Mouse (Mus musculus) hindbrain, embryonic 14.5 days (tissue): ENCODE measurements around the gene Nrarp. TPM values are rescaled to one million over a fixed set of nuclear protein-coding genes. Genes with fewer than 3 reads are reported as not detected.

Experiments
- ATAC-seq: fragments of 200-750 bp; cut with Nextera tagmentation; 2 replicates; pipeline ENCODE4 v1.8.0; 2017; ENCODE audit warnings: moderate number of reproducible peaks, mild to moderate bottlenecking, moderate TSS enrichment, moderate library complexity; ENCODE audit not compliant: low FRiP score
- DNase-seq: peaks from one replicate; pipeline ENCODE4 v3.0.0-alpha.2; 2015; ENCODE audit warnings: low spot score
- H3K27ac ChIP-seq: fragments of 300-500 bp; sonication (generic); 2 replicates; pipeline ENCODE4 v1.5.1; 2014; ENCODE audit warnings: mild to moderate bottlenecking, moderate library complexity
- H3K27me3 ChIP-seq: fragments of 300-500 bp; sonication (generic); 2 replicates; pipeline ENCODE4 v1.6.1; 2014; ENCODE audit warnings: mild to moderate bottlenecking, low read length, mixed read lengths; ENCODE audit not compliant: control insufficient read depth, insufficient read depth
- H3K36me3 ChIP-seq: fragments of 300-500 bp; sonication (generic); replicated peaks from 2 replicates; pipeline ENCODE4 v1.6.1; 2014; ENCODE audit not compliant: control insufficient read depth, insufficient read depth
- H3K4me1 ChIP-seq: fragments of 300-500 bp; sonication (generic); replicated peaks from 2 replicates; pipeline ENCODE4 v1.6.1; 2014; ENCODE audit warnings: antibody characterized with exemption, low read length, mixed read lengths; ENCODE audit not compliant: control insufficient read depth, insufficient read depth
- H3K4me2 ChIP-seq: fragments of 300-500 bp; sonication (generic); replicated peaks from 2 replicates; pipeline ENCODE4 v1.6.1; 2014; ENCODE audit warnings: mild to moderate bottlenecking, moderate library complexity
- H3K4me3 ChIP-seq: fragments of 300-500 bp; sonication (generic); replicated peaks from 2 replicates; pipeline ENCODE4 v1.5.1; 2014; ENCODE audit warnings: mild to moderate bottlenecking, low read length
- H3K9ac ChIP-seq: fragments of 300-500 bp; sonication (generic); 2 replicates; pipeline ENCODE4 v1.6.1; 2014
- H3K9me3 ChIP-seq: fragments of 300-500 bp; sonication (generic); 2 replicates; pipeline ENCODE4 v1.6.1; 2016; ENCODE audit warnings: low read length; ENCODE audit not compliant: control insufficient read depth
- WGBS: fragments of 180-500 bp; shearing (Covaris S2); extraction: QIAGEN DNeasy Blood & Tissue Kit; methylation state at CpG from one replicate; pipeline ENCODE4 v1.1.7; 2014; 5-methylcytosine and 5-hydroxymethylcytosine counted together
- polyA plus RNA-seq: library from polyadenylated mRNA; unstranded; fragments of >200 nt; fragmentation: Nextera tagmentation; extraction: Ambion mirVana; gene quantifications from 2 replicates; pipeline ENCODE4 v1.2.1, GENCODE M21; 2014

Nrarp gene
- polyA plus RNA-seq, 1 experiment from 2014 or later = 15.6 TPM

DNA sequence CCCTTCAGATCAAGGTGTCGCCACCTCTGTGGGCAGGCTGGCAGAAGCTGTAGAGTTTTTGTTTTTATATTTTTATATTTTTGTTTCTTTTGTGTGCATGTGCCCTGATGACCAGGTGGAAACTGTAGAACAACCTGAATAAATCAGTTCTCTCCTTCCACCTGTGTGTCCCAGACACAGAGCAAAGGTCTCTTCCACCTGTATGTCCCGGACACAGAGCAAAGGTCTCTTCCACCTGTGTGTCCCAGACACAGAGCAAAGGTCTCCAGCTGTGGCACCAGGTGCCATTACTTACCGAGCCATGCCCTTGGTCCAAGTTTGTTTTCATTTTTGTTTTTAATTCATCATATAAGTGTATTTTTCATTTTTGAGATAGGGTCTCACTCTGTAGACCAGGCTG lies 24.4 kb upstream of the Nrarp start:
- H3K4me3 ChIP-seq = no peak overlapping the region
- ATAC-seq (no peak), DNase-seq (no peak)
- no peaks in the 10 kb centered on the region for H3K9me3 ChIP-seq
- H3K9ac ChIP-seq = no peak overlapping the region
- H3K27me3 ChIP-seq = no peaks in the 10 kb centered on the region
- H3K4me2 ChIP-seq = no peak overlapping the region
- no peaks in the 10 kb centered on the region for H3K4me1 ChIP-seq
- H3K36me3 ChIP-seq = no peaks in the 10 kb centered on the region
- WGBS = 94% methylated on average over 3 of the region's 3 CpGs
- H3K27ac ChIP-seq = no peak overlapping the region

DNA sequence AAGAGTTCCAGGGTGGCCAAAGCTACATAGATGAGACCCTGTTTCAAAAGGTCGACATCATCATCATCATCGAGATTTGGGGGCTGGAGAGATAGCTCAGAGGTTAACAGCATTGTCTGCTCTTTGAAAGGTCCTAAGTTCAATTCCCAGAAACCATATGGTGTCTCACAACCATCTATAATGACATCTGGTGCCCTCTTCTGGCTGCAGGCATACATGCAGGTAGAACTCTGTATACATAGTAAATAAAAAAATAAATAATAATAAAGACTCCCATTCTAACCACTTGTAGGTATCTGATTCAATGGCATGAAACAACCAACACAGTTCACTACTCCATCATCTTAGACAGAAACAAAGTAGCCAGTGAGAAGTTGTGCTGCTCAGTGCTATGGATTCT lies 23.6 kb upstream of the Nrarp start:
- no peaks in the 10 kb centered on the region for H3K36me3 ChIP-seq
- 50% methylated on average over 2 of the region's 2 CpGs for WGBS
- H3K27me3 ChIP-seq = no peaks in the 10 kb centered on the region
- H3K9me3 ChIP-seq = no peaks in the 10 kb centered on the region
- no peak overlapping the region for H3K9ac ChIP-seq
- H3K4me1 ChIP-seq = no peaks in the 10 kb centered on the region
- H3K27ac ChIP-seq = no peak overlapping the region
- DNase-seq (no peak), ATAC-seq (no peak)
- no peak overlapping the region for H3K4me3 ChIP-seq
- no peak overlapping the region for H3K4me2 ChIP-seq

DNA sequence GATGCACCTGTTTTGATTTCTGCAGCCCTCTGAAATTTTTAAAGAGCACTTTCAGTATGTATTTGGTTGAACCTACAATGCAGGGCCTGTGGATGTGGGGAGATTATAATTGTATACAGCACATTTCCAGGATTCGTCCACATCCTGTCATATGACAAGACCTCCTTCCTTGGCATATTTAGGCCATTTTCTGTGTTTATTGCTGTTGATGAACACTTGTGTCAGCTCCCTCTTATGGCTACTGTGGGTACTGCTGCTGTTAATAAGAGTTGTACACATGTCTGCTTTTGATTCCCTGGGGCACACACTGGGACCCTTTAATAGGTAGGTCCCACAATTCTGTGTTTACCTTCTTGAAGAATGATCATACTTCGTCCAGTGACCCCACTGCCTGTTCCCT lies 22.9 kb upstream of the Nrarp start:
- no peak for ATAC-seq
- WGBS = 49% methylated on average over 2 of the region's 2 CpGs
- no peak overlapping the region for H3K27ac ChIP-seq
- no peaks in the 10 kb centered on the region for H3K4me1 ChIP-seq
- H3K9ac ChIP-seq = no peak overlapping the region
- H3K4me2 ChIP-seq = no peak overlapping the region
- no peaks in the 10 kb centered on the region for H3K9me3 ChIP-seq
- DNase-seq = peak; percentile 73
- no peak overlapping the region for H3K4me3 ChIP-seq
- H3K36me3 ChIP-seq = no peaks in the 10 kb centered on the region
- H3K27me3 ChIP-seq = no peaks in the 10 kb centered on the region

DNA sequence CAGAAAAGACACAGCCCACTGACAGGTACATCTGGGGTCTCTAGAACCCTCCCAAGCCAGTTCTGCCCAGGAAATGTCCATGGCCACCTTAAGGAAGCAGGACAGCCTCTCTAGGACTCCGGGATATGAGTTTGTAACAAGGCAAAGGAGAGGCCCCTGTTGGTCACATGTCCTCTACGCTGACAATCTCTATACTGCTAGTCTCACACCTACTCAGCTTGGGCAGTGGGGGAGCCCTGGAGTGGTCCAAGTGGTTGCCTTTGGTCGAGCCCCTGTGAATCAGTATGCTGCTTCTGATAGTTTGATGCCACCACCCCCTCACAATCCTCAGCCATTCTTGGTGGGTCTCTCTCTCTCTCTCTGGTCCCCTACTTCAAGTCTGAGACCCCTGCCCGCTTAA lies 13.1 kb upstream of the Nrarp start:
- peak; percentile 34; the same call in 1 of the 2 replicates for ATAC-seq
- Histone ChIP-seq H3K27me3 (no peaks in the 10 kb centered on the region), H3K4me1 (peaks cover 37% of the 10 kb centered on the region), H3K9ac (peak overlapping the region; percentile 69), H3K4me2 (peak overlapping the region; percentile 93), H3K27ac (peak overlapping the region; percentile 75), H3K4me3 (peak overlapping the region; percentile 45), H3K9me3 (no peaks in the 10 kb centered on the region), H3K36me3 (no peaks in the 10 kb centered on the region)
- WGBS = 13% methylated on average over 4 of the region's 4 CpGs
- no peak for DNase-seq

DNA sequence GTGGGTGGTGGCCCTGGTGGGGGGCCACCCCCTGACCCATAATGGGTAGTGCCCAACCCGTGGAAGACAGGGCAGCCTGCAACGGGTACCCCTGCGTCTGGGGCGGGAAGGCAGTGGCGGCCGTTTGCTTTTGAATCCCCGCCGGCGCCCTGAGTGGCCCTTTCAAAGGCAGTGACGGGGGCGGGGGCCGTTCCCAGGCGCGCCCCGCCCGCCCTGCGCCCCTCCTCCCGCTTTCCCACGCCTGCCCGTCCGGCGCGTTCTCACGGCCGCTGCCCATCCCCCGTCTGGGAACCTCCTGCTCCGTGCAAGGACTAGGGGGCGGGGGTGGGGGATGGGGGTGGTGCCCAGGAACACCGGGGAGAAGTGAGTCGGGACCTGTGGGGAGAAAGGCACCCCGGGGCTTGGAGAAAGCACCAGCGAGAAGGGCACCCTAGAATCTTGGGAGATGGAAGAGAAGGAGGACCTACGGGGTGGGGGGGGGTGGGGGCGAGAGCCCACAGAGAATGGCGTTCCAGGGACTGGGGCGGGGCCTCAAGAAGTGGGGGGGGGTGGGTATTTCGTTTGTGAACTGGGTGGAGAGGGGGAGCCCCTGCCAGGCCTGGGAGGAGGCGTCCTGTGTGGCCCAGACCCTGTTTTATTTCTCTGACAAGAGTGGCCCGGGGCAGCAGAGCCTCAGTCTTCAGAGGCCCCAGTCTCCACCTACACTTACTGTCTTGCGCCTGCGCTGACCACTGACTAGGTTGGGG lies 12.5 kb upstream of the Nrarp start:
- H3K4me1 ChIP-seq = peaks cover 34% of the 10 kb centered on the region
- H3K9me3 ChIP-seq = no peaks in the 10 kb centered on the region
- peak overlapping the region; percentile 45 for H3K4me3 ChIP-seq
- peak; percentile 73 for ATAC-seq
- under 1% methylated on average over 39 of the region's 41 CpGs for WGBS
- H3K4me2 ChIP-seq = peak overlapping the region; percentile 93
- H3K27ac ChIP-seq = peak overlapping the region; percentile 75
- no peaks in the 10 kb centered on the region for H3K27me3 ChIP-seq
- no peaks in the 10 kb centered on the region for H3K36me3 ChIP-seq
- H3K9ac ChIP-seq = peak overlapping the region; percentile 69
- peak; percentile 60 for DNase-seq

DNA sequence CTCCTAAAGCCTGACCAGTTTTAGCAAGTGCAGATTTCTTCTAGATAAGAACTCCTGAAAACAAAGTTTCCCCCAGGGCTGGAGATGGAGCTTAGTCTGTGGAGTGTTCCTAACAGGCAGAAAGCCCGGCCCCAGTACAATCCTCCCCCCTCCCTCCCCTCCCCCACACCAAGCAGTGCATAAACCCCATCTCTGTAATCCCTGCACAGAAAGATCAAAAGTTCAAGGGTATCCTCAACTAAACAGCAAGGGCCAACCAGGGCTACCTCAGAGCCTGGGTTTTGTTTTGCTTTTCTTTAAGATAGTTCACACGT lies 11.9 kb upstream of the Nrarp start:
- WGBS = 7% methylated on average over 2 of the region's 2 CpGs
- H3K27ac ChIP-seq = peak overlapping the region; percentile 75
- peak overlapping the region; percentile 93 for H3K4me2 ChIP-seq
- no peaks in the 10 kb centered on the region for H3K9me3 ChIP-seq
- H3K4me3 ChIP-seq = peak overlapping the region; percentile 45
- no peaks in the 10 kb centered on the region for H3K36me3 ChIP-seq
- 0 out of 2 replicates have a peak overlapping the region, but pooled peaks have one; percentile 69 for H3K9ac ChIP-seq
- H3K27me3 ChIP-seq = no peaks in the 10 kb centered on the region
- peaks cover 29% of the 10 kb centered on the region for H3K4me1 ChIP-seq
- ATAC-seq (no peak; the same call in 1 of the 2 replicates), DNase-seq (no peak)

DNA sequence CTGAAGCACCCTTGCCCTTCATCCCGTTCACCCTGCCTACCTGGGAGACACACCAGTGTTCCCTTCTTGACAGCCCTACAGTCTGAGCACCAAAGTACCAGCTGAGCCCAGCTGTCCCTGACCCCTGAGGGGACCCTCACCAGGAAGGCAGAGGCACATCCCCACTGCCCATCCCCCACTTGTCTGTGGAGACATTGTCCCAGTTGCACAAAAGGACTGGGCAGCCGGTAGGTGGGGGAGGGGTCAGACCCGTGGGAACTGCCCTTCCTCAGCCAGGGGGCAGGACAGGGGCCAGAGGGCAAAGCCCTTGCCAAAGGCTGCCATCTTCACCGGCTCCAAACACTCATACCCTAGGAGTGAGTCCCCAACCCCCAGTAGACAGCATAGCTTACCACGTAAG lies 10.8 kb upstream of the Nrarp start:
- H3K4me3 ChIP-seq = no peak overlapping the region
- H3K9ac ChIP-seq = no peak overlapping the region
- H3K4me2 ChIP-seq = no peak overlapping the region
- DNase-seq = no peak
- no peaks in the 10 kb centered on the region for H3K36me3 ChIP-seq
- H3K27me3 ChIP-seq = no peaks in the 10 kb centered on the region
- no peak overlapping the region for H3K27ac ChIP-seq
- WGBS = 16% methylated on average over 5 of the region's 5 CpGs
- H3K4me1 ChIP-seq = peaks cover 27% of the 10 kb centered on the region
- ATAC-seq = no peak
- H3K9me3 ChIP-seq = no peaks in the 10 kb centered on the region

DNA sequence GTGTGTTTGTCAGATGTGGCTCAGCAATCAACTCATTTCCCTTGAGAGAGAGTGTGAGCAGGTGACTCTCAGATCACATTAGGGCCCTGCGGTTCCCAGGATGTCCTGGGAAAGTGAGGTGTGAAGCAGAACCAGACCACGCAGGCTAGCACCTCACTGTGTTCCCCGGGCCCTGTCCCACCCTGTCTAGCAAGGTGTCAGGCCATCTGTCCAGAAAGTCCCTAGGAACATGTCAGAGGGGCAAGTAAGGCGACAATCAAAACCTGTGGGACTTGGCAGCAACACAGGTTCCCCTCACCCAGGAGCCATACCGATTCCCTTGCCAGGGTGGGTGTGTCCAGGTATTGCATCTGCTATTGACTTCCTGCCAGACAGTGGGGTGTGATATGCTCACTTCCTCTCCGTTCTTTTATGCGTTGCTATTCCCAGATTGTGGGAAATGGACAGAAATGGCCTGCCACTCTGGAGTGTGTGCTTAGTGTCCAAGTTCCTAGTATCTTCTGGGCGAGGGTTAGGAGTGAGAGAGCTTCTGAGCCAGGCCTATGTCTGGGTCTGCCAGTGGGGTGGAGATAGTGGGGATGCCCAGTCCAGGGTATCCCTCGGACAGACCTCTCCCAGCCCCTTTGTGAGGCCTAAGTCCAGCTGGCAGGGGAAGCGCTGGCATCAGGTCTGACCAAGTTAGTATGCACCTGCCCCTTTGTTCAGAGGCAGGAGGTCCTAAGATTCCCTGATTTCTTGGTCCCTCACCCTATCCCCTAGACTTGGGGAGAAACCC lies 10.0 kb upstream of the Nrarp start:
- H3K9ac ChIP-seq = no peak overlapping the region
- ATAC-seq (no peak), DNase-seq (no peak)
- H3K27ac ChIP-seq = no peak overlapping the region
- no peak overlapping the region for H3K4me2 ChIP-seq
- 63% methylated on average over 10 of the region's 10 CpGs for WGBS
- peaks cover 27% of the 10 kb centered on the region for H3K4me1 ChIP-seq
- H3K36me3 ChIP-seq = no peaks in the 10 kb centered on the region
- no peak overlapping the region for H3K4me3 ChIP-seq
- no peaks in the 10 kb centered on the region for H3K27me3 ChIP-seq
- no peaks in the 10 kb centered on the region for H3K9me3 ChIP-seq

DNA sequence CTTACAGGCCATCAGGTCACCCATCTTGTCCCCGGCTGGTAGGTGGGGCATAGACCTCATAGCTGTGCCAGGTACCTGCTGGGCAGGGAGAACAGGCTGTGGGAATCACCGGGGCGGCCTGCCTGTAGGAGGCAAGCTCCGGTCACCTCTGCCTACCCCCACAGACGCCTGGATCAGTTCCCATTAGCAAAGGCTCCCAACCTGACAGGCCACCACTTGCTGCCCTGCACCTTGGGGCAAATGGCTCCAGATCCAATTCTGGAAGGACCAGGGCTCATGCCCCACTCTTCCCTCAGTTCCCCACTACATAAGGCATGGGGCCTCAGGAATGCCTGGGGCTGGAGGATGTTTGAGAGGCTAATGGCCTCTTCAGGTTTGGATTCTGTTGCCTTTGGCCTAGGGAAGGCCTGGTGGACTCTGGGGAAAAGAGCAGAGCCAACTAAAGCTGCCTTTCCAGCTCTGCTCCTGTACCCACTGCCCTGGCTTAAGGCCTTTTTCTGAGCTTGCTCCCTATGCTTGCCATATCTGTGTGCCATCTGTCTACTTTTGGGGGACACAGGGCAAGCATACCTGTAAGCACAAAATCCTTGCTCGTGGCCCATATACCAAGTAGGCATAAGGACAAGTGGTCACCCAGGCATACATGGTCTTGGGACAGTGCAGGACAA lies 9.3 kb upstream of the Nrarp start:
- H3K9ac ChIP-seq = no peak overlapping the region
- ATAC-seq (no peak), DNase-seq (no peak)
- WGBS = 82% methylated on average over 6 of the region's 6 CpGs
- no peaks in the 10 kb centered on the region for H3K36me3 ChIP-seq
- no peaks in the 10 kb centered on the region for H3K9me3 ChIP-seq
- H3K4me2 ChIP-seq = no peak overlapping the region
- no peak overlapping the region for H3K4me3 ChIP-seq
- no peaks in the 10 kb centered on the region for H3K27me3 ChIP-seq
- H3K4me1 ChIP-seq = peaks cover 31% of the 10 kb centered on the region
- H3K27ac ChIP-seq = no peak overlapping the region
